Mouse (Mus musculus) brain, adult 2 months (tissue): ENCODE measurements at regions not wholly inside any gene's neighbourhood (a gene's known extent, or its start where the extent isn't known, plus 50 kb on each side); places are given as distances from the start of the nearest gene placed in this dataset.
A peak's percentile ranks its signal among the peaks of the same experiment; 100 is the strongest.

ENCODE experiments used
- DNase-seq: peaks from one replicate; pipeline ENCODE4 v3.0.0; 2011; ENCODE audit warnings: low read depth, low spot score

GRCm38 (mm10) chr7:53482150-53482837 is 1353.0 kb upstream of the Luzp2 start:
- peak; percentile 5 for DNase-seq

GRCm38 (mm10) chr7:53486126-53486525 is 1349.2 kb upstream of the Luzp2 start:
- no peak for DNase-seq

GRCm38 (mm10) chr7:53522195-53522917 is 1312.9 kb upstream of the Luzp2 start:
- DNase-seq, result no peak
